Mouse (Mus musculus): ENCODE results near the gene Grap2.

DNA sequence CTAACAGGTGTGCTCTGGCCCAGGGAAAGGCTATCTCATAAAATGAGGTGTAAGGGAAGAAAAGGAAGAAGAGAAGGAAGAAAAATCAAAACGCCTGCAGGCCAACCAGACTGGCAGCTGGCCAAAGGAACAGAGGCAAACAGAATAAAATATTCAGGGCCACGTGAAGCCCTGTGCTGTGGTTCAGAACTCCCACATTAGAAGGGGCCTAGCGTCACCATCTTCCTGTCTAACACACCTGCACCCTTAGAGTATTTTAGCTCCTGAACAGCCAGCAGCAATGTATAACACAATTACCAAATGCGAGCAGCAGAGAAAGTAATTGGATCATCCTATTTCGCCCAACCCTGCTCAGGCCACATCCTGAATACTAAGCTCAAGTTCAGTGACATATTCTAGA, 39.1 kb downstream of the Grap2 start:
- TF ChIP-seq POLR2A (IDR thresholded peaks at IDR 0.05; ENCODE audit: extremely low read depth, insufficient read depth, low read length) (no peak), CTCF (IDR thresholded peaks at IDR 0.05; ENCODE audit: extremely low read depth, insufficient read depth, low read length) (no peak)
